Mouse (Mus musculus): ENCODE measurements around the gene Gmds. TPM values are rescaled to one million over a fixed set of nuclear protein-coding genes. Genes with fewer than 3 reads are reported as not detected.

The Gmds gene
- polyA plus RNA-seq (2015; fragmentation: Nextera tagmentation; extraction: Ambion mirVana): 38.0 and 39.8 TPM in 2 replicates

DNA sequence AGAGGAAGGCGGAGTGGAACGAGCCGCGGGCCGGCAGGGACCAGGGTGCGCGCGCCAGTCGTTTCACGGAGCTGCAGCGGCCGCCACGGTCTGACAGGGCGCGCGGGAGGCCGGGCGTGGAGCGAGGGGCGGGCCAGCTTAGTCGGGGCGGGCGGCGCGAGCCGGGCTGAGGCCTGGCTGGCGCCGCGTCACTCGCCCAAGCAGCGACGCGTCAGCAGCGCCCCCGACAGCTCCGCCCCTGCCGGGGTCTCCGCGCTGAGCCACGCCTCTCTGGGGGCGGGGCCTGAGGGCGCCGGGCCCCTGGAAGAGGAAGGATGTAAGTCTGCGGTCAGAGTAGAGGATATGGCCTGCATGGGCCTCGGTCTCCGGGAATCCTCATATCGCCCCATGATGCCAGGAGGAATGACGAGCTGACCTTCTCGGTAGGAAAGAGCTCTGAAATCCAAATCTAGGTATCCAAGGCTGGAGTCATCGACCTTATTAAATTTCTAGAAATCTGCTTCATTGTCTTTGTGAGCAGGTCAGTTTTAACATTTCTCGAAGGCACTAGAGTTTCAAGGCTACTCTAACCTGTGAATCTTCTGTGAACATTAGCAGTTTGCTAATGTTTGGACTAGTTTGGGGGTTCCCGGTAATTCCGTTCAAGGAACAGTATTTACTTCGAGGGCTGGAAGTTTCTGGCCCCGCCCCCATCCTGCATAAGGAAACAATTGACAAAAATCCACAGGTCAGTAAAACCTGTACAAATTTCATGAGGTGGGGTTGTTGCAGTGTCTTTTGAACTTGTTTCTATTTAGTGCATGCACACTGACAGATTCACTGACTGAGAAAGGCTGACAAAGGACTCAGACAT, at the start of gene Gmds:
TSS of gene Gmds (minus strand) at position 228 of the 853 bp plus-strand sequence.
- H3K4me1 ChIP-seq (ENCODE audit: insufficient read depth, low read length): peaks cover 11% of the 10 kb centered on the region
- H3K27ac ChIP-seq (ENCODE audit: low read length): peak within 1 kb of the TSS; percentile 64
- ATAC-seq (ENCODE audit: low FRiP score, low TSS enrichment): peak; percentile 100
- no peaks in the 10 kb centered on the region for H3K27me3 ChIP-seq (ENCODE audit: insufficient read depth, low read length)
- WGBS: 3% methylated on average over 45 of the region's 55 CpGs
- H3K9me3 ChIP-seq (ENCODE audit: low read length): no peaks in the 10 kb centered on the region
- peak within 1 kb of the TSS; percentile 80 for H3K4me2 ChIP-seq (replicated peaks; ENCODE audit: low read depth, low read length)
- H3K36me3 ChIP-seq (ENCODE audit: insufficient read depth, low read length): 0 out of 2 replicates have a peak, but pooled peaks cover 3% of the 10 kb centered on the region
- peak within 1 kb of the TSS; percentile 66 for H3K4me3 ChIP-seq (ENCODE audit: low read length)
- H3K9ac ChIP-seq (replicated peaks; ENCODE audit: low read length): peak within 1 kb of the TSS; percentile 77

GRCm38 (mm10) chr13:32385421-32386092, 47.0 kb upstream of the Gmds start:
- H3K27me3 ChIP-seq (ENCODE audit: insufficient read depth, low read length): no peaks in the 10 kb centered on the region
- no peak overlapping the region for H3K4me3 ChIP-seq (ENCODE audit: low read length)
- no peaks in the 10 kb centered on the region for H3K4me1 ChIP-seq (ENCODE audit: insufficient read depth, low read length)
- WGBS: 60% methylated on average over 4 of the region's 4 CpGs
- H3K36me3 ChIP-seq (ENCODE audit: insufficient read depth, low read length): no peaks in the 10 kb centered on the region
- no peak overlapping the region for H3K27ac ChIP-seq (ENCODE audit: low read length)
- no peak overlapping the region for H3K9ac ChIP-seq (replicated peaks; ENCODE audit: low read length)
- H3K9me3 ChIP-seq (ENCODE audit: low read length): no peaks in the 10 kb centered on the region
- no peak for ATAC-seq (ENCODE audit: low FRiP score, low TSS enrichment)
- H3K4me2 ChIP-seq (replicated peaks; ENCODE audit: low read depth, low read length): no peak overlapping the region

- H3K9me3 ChIP-seq (ENCODE audit: low read length): no peaks in the 10 kb centered on the region
- H3K4me2 ChIP-seq (replicated peaks; ENCODE audit: low read depth, low read length): no peak overlapping the region
- no peak for ATAC-seq (ENCODE audit: low FRiP score, low TSS enrichment)
- H3K4me3 ChIP-seq (ENCODE audit: low read length): no peak overlapping the region
- 52% methylated on average over 6 of the region's 6 CpGs for WGBS
- H3K36me3 ChIP-seq (ENCODE audit: insufficient read depth, low read length): no peaks in the 10 kb centered on the region
- H3K27ac ChIP-seq (ENCODE audit: low read length): no peak overlapping the region
- no peaks in the 10 kb centered on the region for H3K27me3 ChIP-seq (ENCODE audit: insufficient read depth, low read length)
- no peak overlapping the region for H3K9ac ChIP-seq (replicated peaks; ENCODE audit: low read length)
- H3K4me1 ChIP-seq (ENCODE audit: insufficient read depth, low read length): no peaks in the 10 kb centered on the region
Observed at GRCm38 (mm10) chr13:32382227-32383010, 43.9 kb upstream of the Gmds start.

- no peaks in the 10 kb centered on the region for H3K36me3 ChIP-seq (ENCODE audit: insufficient read depth, low read length)
- no peak for ATAC-seq (ENCODE audit: low FRiP score, low TSS enrichment)
- no peak overlapping the region for H3K4me2 ChIP-seq (replicated peaks; ENCODE audit: low read depth, low read length)
- H3K27ac ChIP-seq (ENCODE audit: low read length): no peak overlapping the region
- H3K9me3 ChIP-seq (ENCODE audit: low read length): peaks cover 5% of the 10 kb centered on the region; the same call in 1 of the 2 replicates
- H3K27me3 ChIP-seq (ENCODE audit: insufficient read depth, low read length): no peaks in the 10 kb centered on the region
- H3K9ac ChIP-seq (replicated peaks; ENCODE audit: low read length): no peak overlapping the region
- no peak overlapping the region for H3K4me3 ChIP-seq (ENCODE audit: low read length)
- 87% methylated on average over 1 of the region's 1 CpGs for WGBS
- H3K4me1 ChIP-seq (ENCODE audit: insufficient read depth, low read length): no peaks in the 10 kb centered on the region
Observed at GRCm38 (mm10) chr13:32378634-32379033, 40.1 kb upstream of the Gmds start.

GRCm38 (mm10) chr13:32372531-32372883, 34.0 kb upstream of the Gmds start:
- Histone ChIP-seq H3K27ac (ENCODE audit: low read length) (no peak overlapping the region), H3K36me3 (ENCODE audit: insufficient read depth, low read length) (no peaks in the 10 kb centered on the region), H3K4me2 (replicated peaks; ENCODE audit: low read depth, low read length) (no peak overlapping the region), H3K4me3 (ENCODE audit: low read length) (no peak overlapping the region), H3K27me3 (ENCODE audit: insufficient read depth, low read length) (no peaks in the 10 kb centered on the region), H3K4me1 (ENCODE audit: insufficient read depth, low read length) (no peaks in the 10 kb centered on the region), H3K9me3 (ENCODE audit: low read length) (peaks cover 5% of the 10 kb centered on the region; the same call in 1 of the 2 replicates), H3K9ac (replicated peaks; ENCODE audit: low read length) (no peak overlapping the region)
- 71% methylated on average over 2 of the region's 2 CpGs for WGBS
- no peak for ATAC-seq (ENCODE audit: low FRiP score, low TSS enrichment)

DNA sequence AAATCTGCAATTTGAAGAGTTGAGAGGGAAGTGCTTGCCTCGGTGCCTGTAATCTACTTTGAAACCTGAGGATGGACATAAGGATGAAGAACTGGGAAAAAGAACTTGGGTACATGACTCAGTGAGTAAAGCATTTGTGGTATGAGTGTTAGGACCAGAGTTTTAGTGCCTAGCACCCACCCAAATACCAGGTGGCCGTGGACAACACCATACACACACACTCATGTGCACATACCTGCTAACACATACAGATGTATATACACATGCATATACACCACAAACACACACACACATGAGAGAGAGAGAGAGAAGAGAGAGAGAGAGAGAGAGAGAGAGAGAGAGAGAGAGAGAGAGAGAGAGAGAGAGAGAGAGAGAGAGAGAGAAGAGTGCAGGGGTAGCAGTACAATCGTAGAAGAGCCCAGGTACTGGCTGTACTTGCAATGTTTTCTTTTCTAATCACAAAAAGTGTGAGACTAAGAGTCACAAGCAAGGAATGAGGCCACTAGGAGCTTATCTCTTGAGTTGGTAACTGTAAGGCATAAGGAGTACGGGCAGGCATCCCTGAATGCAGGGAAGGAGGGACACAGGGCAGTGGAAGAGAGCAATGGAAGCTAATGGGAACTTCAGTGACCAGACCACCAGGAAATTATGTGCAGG, 33.5 kb upstream of the Gmds start:
- 85% methylated on average over 4 of the region's 4 CpGs for WGBS
- H3K36me3 ChIP-seq (ENCODE audit: insufficient read depth, low read length): no peaks in the 10 kb centered on the region
- H3K27me3 ChIP-seq (ENCODE audit: insufficient read depth, low read length): no peaks in the 10 kb centered on the region
- no peak overlapping the region for H3K27ac ChIP-seq (ENCODE audit: low read length)
- H3K4me1 ChIP-seq (ENCODE audit: insufficient read depth, low read length): no peaks in the 10 kb centered on the region
- no peak overlapping the region for H3K4me2 ChIP-seq (replicated peaks; ENCODE audit: low read depth, low read length)
- no peak overlapping the region for H3K9ac ChIP-seq (replicated peaks; ENCODE audit: low read length)
- H3K4me3 ChIP-seq (ENCODE audit: low read length): no peak overlapping the region
- no peak for ATAC-seq (ENCODE audit: low FRiP score, low TSS enrichment)
- H3K9me3 ChIP-seq (ENCODE audit: low read length): peaks cover 5% of the 10 kb centered on the region; the same call in 1 of the 2 replicates

DNA sequence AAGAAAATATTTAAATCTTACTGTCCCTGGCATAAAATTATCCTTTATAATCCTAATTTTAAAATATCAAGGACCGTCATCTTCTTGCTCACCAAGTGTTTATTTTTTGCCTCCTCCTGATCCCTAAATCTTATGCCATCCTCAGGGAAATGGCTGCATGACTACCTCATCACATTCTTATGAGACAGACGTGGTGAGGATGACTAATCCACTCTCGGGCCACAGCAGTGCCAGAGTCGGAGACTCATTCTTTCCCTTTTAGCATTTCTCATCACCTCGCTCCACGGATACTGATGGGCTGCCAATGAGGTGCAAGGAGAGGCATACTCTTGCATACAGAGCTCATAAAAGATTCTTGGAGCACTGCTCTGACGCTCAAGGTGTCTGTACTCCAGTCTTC, 32.2 kb upstream of the Gmds start:
- no peak for ATAC-seq (ENCODE audit: low FRiP score, low TSS enrichment)
- 88% methylated on average over 7 of the region's 7 CpGs for WGBS
- no peaks in the 10 kb centered on the region for H3K36me3 ChIP-seq (ENCODE audit: insufficient read depth, low read length)

DNA sequence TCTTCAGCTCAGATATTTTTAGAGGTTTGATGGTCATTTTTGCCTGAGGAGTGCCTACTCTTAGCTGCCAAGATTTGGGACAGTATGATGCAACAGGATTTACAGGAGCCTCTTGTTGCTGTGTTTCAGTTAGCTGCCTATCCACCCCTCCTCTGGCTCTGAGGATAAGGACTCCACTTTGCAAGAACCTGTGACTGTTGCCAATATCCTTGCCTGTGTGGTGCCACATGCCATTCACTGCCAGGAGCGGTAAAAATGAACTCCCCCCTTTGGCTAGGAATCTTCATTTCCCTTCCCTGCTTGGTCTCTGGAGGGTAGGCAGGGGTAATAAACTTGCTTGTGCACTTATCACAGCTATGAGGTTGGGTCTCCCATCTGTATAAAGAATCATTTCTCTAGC, 31.6 kb upstream of the Gmds start:
- 92% methylated on average over 1 of the region's 1 CpGs for WGBS
- ATAC-seq (ENCODE audit: low FRiP score, low TSS enrichment): no peak
- H3K27ac ChIP-seq (ENCODE audit: low read length): no peak overlapping the region
- no peaks in the 10 kb centered on the region for H3K4me1 ChIP-seq (ENCODE audit: insufficient read depth, low read length)
- H3K4me2 ChIP-seq (replicated peaks; ENCODE audit: low read depth, low read length): no peak overlapping the region
- no peaks in the 10 kb centered on the region for H3K36me3 ChIP-seq (ENCODE audit: insufficient read depth, low read length)
- H3K9ac ChIP-seq (replicated peaks; ENCODE audit: low read length): no peak overlapping the region
- H3K4me3 ChIP-seq (ENCODE audit: low read length): no peak overlapping the region
- no peaks in the 10 kb centered on the region for H3K27me3 ChIP-seq (ENCODE audit: insufficient read depth, low read length)
- H3K9me3 ChIP-seq (ENCODE audit: low read length): no peaks in the 10 kb centered on the region

More for the DNA sequence above, 32.2 kb upstream of the Gmds start:
- Histone ChIP-seq H3K27me3 (ENCODE audit: insufficient read depth, low read length) (no peaks in the 10 kb centered on the region), H3K4me2 (replicated peaks; ENCODE audit: low read depth, low read length) (no peak overlapping the region), H3K4me3 (ENCODE audit: low read length) (no peak overlapping the region), H3K4me1 (ENCODE audit: insufficient read depth, low read length) (no peaks in the 10 kb centered on the region), H3K9ac (replicated peaks; ENCODE audit: low read length) (no peak overlapping the region), H3K27ac (ENCODE audit: low read length) (no peak overlapping the region), H3K9me3 (ENCODE audit: low read length) (no peaks in the 10 kb centered on the region)

GRCm38 (mm10) chr13:32337735-32338512, 616 bp downstream of the Gmds start:
- Histone ChIP-seq H3K4me1 (ENCODE audit: insufficient read depth, low read length) (peaks cover 11% of the 10 kb centered on the region), H3K9ac (replicated peaks; ENCODE audit: low read length) (peak overlapping the region; percentile 72), H3K4me2 (replicated peaks; ENCODE audit: low read depth, low read length) (peak overlapping the region; percentile 80), H3K4me3 (ENCODE audit: low read length) (peak overlapping the region; percentile 66), H3K27me3 (ENCODE audit: insufficient read depth, low read length) (no peaks in the 10 kb centered on the region), H3K9me3 (ENCODE audit: low read length) (no peaks in the 10 kb centered on the region), H3K36me3 (ENCODE audit: insufficient read depth, low read length) (no peaks in the 10 kb centered on the region), H3K27ac (ENCODE audit: low read length) (peak overlapping the region; percentile 44)
- peak; percentile 67 for ATAC-seq (ENCODE audit: low FRiP score, low TSS enrichment)
- 4% methylated on average over 32 of the region's 32 CpGs for WGBS
